Mouse (Mus musculus) lung, postnatal 4 days (tissue): ENCODE measurements around the gene Efna2.
"Not testable (repeated sequence)": the region's sequence is repeated elsewhere in the genome, so short reads cannot be mapped to it uniquely, and the experiment has no call there.

ENCODE experiments used
- DNase-seq, 2 experiments: peaks; one replicate each; pipeline ENCODE4 v3.0.0; 2021

Gene Efna2

GRCm38 (mm10) chr10:80156002-80156751, 23.1 kb upstream of the Efna2 start:
- DNase-seq, result no peak

GRCm38 (mm10) chr10:80156752-80157053, 22.6 kb upstream of the Efna2 start:
- DNase-seq, result peak; percentile 60 to 74

DNA sequence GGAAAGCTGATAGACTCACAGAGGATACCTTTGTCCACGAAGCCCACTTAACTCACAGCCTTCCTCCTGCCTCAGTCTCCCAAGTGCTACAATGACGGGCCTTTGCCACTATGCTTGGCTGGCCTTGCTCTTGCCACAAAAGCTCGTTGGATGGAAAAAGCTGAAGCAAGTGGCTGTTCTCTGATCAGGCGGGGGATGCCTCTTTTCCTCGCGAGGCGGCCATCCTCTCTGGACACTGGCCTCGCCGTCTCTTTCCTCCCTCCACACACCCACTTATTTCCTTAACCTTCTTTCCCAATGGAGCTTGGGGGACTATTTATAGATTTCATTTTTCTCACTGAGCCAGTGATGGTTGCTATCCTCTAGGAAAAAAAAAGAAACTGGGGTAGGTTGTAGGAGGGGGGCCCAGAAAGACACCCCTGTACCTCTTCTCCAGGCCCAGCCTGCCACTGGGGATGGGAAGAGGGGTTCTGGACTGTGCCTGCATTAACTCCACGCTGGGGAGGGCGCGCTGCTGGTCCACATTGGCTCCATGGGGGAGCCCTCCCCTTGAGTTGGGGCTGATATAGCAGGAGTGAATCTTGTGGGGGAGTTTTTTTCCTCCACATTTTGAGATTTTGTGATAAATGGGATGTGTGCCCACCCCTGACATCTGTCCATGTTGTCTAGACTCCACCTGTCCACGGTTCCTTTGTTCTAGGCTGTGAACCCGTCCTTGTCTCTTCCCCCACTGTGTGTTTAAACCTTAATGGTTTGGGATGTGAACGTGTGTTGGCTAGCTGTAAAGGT, 21.9 kb upstream of the Efna2 start:
- no peak for DNase-seq

DNA sequence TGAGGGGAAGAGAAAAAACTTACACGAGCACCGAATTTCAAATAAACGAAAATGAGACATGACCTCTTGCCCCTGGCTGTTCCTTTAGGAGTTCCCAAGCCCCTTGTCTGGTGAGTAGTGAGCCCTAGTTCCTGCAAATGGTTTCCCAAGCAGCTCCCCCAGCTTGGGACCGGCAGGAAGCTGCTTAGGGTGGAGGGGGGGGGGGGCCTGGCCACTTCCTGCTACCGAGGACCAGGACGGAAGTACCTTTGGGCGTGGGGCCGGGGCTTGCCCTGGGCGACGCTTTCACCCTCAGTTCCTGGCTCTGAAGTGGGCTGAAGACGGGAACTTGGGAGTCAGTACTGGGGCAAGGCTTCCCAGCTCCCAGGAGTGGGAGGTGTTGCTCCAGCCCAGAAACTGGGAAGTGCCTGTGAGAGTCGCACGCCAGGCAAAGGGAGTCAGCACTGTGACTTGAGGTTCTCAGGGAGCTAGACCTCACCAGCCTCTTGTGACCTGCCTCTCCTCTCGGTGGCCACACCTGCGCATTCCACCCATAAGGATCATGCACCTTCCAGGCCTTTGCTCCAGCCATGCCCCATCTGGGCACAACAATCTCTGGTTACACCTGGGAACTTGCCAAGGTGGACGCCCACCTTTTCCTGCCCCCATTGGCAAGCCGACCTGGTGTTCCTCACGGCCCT, 20.8 kb upstream of the Efna2 start:
- DNase-seq, result peak; percentile 89 to 93

- DNase-seq, result peak; percentile 73 to 82
Observed at GRCm38 (mm10) chr10:80159021-80159560, 20.2 kb upstream of the Efna2 start.

GRCm38 (mm10) chr10:80159561-80160454, 19.5 kb upstream of the Efna2 start:
- DNase-seq, result peak; percentile 99

DNA sequence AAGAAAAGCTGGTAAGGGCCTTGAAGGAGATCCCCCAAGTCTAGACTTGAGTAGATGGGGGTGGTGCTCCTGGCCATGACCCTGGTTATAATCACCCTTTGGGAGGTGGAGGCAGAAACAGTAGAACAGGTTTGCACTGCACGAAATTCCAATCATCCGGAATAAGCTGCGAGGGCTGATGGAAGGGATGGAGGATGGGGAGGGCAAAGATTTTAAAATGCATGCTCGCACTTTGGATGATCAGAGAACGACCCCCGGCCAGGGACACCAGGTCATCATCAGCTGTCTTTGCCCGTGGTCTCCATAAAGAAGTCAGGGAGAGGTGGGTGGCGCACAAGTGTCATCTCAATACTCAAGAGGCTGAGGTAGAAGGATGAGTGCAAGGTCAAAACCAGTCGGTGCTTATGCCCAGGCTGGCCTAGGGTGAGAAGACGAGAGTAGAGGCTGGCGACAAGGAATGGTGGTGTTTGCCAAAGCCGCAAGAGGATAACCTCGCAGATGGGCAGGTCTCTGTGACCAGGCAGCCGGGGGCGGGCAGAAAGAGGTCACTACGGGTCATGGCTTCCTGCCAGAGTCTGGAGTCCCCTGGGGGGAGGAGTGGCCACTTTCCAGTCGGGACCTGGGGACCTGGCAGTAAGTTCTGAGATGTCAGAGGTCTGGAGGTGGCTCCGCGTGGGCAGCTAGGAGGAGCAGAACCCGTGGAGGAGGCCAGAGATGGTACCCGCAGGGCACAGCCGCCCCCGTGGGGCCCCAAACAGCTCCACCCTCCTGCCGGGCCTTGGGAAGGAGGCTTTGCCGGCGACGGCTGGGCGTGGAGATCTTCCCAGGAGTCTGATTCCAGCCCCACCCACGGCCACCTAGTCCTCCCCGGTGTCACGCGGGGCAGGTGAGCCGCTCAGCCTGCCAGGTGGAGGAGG, 18.6 kb upstream of the Efna2 start:
- peak; percentile 93 to 94 for DNase-seq

DNA sequence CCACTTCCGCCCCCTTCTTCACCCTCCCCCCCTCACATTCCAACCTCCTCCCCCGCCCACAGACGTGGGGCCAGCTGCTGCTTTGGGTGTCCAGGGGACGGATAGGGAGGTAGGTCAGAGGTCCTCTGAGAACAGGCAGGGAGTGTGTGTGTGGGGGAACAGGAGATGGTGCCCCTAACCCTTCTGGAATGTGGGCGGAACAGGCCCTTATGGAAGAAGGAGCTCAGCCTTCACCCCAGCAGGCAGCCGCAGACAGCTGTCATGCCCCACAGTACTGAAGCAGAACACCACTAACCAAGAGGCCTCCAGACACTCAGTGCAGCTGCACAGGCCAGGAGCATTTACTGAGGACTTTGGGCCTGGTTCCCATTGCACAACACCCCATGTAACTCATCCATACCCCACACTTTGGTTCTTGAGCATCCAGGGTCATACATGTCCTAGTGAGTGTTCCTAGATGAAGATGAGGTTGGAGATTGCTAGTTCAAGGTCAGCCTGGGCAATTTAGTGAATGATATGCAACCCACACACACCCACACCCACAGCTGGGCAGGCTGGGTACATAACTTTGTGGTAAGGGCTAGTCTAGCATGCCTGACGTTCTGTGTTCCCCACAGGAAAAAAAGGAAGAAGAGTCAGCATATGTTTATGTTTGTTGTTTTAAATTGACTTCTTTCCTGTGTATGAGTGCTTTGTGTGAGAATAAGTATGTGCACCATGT, 17.6 kb upstream of the Efna2 start:
- DNase-seq, result peak; percentile 69 to 90

- no peak for DNase-seq
Observed at GRCm38 (mm10) chr10:80162243-80162608, 17.1 kb upstream of the Efna2 start.

DNA sequence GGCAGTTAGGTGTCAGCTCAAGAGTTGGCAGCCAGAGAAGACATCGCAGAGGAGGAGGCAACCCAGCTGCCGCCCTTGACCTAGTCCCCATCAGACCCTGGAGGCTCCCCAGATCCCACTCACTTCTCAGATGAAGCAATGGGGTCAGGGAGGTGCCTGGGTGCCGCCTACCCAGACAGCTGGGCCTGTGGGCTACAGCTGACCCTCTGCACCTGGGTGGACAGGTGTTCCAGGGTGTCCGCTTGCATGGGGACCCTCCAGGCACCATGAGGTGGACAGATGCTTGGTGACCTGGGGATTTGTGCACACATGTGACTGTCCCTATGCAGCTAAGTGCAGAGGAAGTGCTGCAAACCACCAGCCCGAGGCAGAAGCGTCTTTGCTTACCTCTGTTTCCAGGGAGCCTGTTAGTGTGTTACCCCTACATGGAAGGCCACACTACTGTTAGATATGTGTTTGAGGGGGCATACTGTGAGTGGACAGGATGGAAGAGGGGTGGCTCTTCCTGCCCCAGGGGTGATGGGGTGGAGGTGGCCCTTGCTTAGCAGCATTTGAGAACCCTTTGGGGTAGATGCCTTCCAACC, 16.5 kb upstream of the Efna2 start:
- DNase-seq, result no peak

DNA sequence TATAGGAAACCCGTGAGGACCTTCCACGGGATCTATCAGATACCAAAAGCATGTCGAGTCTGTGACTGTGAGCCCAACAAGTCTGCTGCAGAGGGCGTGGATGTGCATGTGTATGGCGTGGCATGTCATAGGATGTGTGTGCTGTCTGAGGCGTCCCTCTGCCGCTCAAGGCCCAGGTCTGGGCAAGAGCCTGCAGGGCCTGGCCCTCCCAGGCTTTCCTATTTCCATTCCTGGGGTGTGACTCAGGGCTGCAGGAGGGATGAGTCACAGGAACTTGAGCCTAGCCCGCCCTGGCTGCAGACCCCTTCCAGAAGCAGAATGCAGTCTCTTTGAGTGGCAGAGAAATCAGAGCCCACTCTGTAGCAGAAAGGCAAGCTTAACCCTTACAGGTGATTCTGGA, 15.6 kb upstream of the Efna2 start:
- DNase-seq, result peak; percentile 54 to 70

DNA sequence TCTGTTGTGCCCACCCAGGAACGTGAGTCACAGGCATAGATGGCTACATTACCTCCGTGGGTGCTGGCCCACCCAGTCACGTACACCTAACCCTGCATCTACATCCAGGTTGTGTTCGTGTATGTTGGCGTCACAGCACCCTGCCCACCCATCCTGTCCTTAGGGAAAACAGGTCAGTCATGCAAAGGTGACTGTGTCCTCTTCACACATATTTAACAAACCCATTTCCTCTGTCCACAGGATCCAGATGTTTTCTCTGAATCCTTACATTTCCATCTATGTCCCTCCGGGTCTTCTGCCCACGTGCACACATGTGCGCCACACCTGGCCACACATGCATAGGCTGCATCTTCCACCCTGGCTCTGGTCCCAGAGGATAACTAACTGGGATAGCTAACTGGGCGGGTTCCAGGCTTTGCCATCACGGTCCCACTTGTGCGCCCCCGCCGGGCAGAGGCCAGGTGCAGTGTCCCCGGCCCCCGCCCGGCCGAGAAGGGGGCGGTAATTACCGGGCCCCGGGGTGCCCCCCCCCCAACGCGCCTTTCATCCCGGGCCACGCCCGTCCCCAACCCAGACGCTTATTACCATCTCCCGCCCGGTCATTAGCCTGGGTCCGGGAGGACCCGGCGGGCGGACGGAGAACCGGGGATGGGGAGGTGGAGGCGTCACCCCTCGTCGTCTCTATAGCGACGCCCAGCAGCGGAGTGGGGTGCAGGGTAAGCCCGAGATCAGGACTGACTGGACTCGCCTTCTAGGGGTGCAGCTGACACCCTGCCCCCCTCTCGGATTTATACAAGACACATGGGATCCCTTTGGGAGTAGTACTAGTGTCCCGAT, 14.9 kb upstream of the Efna2 start:
- peak in 1 of 2 experiments; percentile 35 for DNase-seq

DNA sequence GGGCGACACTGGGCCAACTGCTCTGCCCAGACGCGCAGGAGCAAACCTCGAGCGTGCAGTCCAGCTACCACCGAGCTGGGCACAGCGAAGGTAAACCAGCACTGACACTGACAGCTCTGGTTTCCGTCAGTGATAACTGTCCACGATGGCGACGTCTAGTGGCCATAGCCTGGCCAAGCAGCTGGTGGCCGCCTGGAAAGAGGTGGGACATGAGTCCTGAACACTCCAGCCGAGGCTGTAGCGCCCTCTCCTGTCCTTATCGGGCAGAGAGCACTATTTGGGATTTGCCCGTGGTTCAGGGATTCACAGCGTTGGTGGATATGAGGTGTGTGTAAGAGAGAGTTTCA, 14.3 kb upstream of the Efna2 start:
- DNase-seq, result peak; percentile 96 to 98

GRCm38 (mm10) chr10:80165392-80166128, 13.7 kb upstream of the Efna2 start, which contains the start of gene Cirbp:
TSS of gene Cirbp (plus strand) at chr10:80165985.
- DNase-seq, result peak in 1 of 2 experiments; percentile 56

DNA sequence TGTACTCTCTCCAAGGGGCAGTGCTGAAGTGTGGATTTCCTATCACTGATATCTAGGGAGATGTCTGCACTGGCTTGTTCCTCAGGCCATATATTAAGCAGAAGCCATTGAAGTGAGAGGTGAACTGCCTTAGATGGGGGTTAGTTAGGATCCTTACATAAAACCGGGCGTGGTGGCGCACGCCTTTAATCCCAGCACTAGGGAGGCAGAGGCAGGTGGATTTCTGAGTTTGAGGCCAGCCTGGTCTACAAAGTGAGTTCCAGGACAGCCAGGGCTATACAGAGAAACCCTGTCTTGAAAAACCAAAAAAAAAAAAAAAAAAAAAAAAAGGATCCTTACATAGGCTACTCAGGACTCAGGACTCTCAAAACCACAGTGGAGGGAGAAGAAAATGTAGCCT, 13.1 kb upstream of the Efna2 start:
- DNase-seq, result not testable (repeated sequence)

DNA sequence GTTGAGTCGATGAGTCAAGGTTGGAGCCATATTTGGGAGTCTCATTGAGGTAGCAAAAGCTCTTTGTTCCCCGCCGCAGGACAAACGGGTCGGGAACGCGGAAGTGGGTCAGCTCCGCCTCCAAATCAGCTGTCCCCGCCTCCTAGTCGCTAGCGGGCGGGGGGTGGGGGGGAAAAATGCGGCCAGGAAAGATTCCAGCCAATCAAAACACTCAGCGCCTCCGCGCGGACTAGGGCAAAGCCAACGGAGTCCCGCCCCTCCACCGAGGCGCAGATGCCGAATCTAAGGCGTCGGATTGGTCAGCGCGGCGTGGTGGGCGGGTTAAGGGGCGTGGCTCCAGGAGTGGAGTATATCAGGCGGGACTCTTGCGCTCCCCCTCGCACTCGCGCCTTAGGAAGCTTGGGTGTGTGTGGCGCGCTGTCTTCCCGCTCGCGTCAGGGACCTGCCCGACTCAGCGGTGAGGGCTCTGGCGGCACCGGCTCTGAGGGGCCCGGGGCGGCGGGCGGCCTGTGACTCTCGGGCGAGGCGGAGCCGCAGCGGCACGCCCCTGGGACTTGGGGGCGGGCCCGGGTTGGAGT, 11.7 kb upstream of the Efna2 start:
- peak; percentile 98 to 99 for DNase-seq

GRCm38 (mm10) chr10:80168038-80168661, 11.1 kb upstream of the Efna2 start:
- DNase-seq, result peak; percentile 96 to 97

GRCm38 (mm10) chr10:80169070-80169469, 10.2 kb upstream of the Efna2 start:
- no peak for DNase-seq
